Mouse (Mus musculus) embryonic fibroblast, embryonic 13.5 days (primary cell): ENCODE measurements around the gene Ebf1.

Experiments used
- CTCF ChIP-seq: IDR thresholded peaks from 2 replicates; pipeline ENCODE4 v1.5.1; 2011; ENCODE audit warnings: mild to moderate bottlenecking, control low read depth, low read length, moderate library complexity, borderline replicate concordance; ENCODE audit not compliant: insufficient read depth
- POLR2A ChIP-seq: IDR thresholded peaks from 2 replicates; pipeline ENCODE4 v1.6.1; 2011; ENCODE audit warnings: low read depth, mild to moderate bottlenecking, control low read depth, low read length, moderate library complexity

DNA sequence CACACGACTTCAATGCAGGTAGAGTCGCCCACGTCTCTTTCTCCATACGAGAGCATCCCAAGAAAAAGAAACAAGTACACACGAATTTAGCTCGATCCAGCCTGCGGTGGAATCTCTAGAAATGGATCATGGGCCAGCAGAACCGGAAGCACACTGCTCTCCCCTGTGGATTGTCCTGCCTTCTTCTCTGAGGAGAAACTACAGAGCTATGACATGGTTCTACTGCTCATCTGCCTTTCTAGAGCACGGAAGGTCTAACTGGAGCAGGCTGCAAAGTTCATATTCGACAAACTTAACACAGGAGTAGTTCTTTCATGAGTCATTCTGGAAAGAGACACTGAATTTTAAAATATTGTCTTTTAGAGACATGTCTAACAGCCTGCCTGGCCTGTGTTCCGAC is 8.5 kb upstream of the Ebf1 start:
- TF ChIP-seq CTCF (no peak), POLR2A (no peak)
